Mouse (Mus musculus) kidney, postnatal 36 days (tissue): Measurements from ENCODE around the gene Tgds.
"Not testable (repeated sequence)": the region's sequence is repeated elsewhere in the genome, so short reads cannot be mapped to it uniquely, and the experiment has no call there.

Source experiments
- DNase-seq, 2 experiments: peaks; one replicate each; pipeline ENCODE4 v3.0.0; 2021 to 2022; ENCODE audit warnings: mixed read lengths in 2 of 2

Tgds gene

DNA sequence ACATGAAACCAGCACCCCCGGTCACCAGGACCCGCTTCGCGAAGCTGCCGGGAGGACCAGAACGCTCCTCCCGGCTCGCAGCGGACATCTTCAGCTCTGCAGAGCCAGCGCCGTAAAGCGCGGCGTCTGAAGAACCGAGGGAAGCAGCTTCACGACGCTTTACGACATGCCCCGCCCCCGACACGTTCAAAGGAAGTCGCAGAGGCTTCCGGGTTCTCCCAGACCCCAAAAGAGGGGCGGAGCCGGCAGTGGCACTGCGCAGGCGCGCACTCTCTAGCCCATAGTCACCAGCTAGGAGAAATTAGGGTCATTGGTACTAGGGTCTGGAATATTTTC lies at the start of gene Tgds:
Gene Tgds (minus strand): TSS at position 114 of the 336 bp plus-strand sequence.
- DNase-seq: peak; percentile 100

DNA sequence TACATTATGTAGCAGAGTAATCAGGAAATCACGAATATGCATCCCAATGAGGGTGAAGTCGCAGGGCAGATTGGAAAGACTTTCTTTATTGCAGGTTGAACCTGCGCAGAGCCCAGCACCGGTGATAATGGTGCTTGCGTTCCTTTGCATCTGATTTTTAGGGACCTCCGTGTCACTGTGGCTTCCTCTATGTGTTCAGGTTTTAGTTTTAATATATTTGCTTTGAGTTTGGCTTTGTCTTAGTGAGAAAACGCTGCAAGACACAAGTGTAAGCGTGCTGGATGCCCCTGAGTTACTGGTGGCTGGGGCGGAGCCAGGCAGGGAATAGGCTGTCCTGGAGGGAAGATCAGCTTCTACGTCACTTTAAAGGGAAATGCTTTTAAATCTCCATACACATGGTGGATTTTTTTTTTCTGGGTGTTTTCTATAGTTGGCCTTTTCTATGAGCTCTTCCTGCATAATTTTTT lies 48.2 kb upstream of the Tgds start:
- peak; percentile 45 to 76 for DNase-seq

DNA sequence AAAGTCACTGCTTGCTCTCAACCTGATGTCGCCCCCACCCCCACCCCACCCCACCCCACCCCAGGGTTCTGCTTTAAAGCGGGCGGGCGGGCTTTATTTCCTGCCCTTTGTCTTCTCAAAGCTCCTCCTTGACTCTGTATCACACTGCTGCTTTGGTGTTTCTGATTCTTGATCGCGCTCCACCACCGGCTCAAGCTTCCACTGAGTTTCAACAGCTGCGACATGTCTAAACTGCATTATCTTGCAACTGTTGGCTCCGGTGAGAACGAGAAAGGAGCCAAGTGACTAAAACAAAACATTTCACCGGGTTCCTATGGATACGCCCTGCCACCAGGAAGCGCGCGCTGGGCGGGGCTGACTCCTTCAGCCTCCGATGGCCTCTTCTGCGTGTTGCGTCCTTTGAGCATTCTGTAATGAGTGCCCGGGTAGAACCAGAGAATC lies 47.6 kb upstream of the Tgds start:
- DNase-seq: peak; percentile 71 to 79

DNA sequence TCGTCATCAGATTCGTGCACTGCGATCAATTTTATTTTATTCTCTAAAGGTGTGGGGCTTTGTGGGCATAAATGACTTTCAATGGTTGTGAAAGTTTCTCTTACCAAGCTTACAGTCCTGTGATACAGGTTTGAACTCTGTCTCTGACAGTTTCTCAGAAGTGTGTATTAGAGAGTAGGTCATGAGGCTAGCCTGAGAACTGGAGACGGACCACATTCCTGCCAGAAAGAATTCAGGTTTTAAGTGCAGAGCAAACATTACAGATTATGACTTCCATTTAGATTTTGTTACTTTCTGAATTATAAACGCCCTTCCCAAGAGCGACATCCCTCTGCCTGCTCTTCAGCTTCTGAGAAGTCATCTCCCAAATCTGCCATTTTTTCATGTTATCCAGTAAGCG lies 47.1 kb upstream of the Tgds start:
- DNase-seq: no peak

DNA sequence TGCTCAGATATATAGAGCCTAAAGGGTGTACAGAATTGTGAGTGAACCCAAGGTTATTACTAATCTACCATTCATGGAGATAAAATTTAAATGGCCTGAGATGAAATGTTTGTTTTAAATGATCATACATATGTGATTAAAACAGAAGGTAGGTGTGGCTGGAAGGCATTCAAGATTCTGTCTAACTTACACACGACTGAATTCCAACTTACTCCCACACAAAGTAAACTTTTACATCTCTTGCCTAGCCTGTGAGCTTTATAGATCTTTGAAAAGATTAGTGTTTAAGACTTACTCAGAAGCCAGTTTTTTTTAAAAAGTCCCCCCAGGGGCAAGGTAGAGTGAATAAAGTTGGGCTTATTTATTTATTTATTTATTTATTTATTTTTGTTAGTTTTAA lies 46.7 kb upstream of the Tgds start:
- no peak for DNase-seq

DNA sequence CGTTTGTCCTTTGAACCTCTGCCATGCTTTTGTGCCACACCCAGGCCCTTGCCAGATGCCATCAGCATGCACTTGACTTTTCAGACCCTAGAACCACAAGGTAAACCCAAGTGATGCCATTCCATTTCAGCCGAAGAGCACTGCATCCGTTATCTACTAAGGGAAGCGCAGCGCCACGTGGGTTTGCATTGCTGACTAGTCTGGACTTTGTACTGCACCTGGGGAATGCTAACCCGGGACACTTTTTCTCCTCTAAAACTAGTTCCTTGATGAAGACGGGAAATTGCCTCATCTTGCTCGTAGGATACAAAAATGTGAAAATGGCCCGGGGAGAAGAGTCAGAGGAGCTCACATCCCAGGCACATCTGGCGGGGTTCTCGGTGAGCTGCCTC lies 43.1 kb upstream of the Tgds start:
- DNase-seq: no peak

DNA sequence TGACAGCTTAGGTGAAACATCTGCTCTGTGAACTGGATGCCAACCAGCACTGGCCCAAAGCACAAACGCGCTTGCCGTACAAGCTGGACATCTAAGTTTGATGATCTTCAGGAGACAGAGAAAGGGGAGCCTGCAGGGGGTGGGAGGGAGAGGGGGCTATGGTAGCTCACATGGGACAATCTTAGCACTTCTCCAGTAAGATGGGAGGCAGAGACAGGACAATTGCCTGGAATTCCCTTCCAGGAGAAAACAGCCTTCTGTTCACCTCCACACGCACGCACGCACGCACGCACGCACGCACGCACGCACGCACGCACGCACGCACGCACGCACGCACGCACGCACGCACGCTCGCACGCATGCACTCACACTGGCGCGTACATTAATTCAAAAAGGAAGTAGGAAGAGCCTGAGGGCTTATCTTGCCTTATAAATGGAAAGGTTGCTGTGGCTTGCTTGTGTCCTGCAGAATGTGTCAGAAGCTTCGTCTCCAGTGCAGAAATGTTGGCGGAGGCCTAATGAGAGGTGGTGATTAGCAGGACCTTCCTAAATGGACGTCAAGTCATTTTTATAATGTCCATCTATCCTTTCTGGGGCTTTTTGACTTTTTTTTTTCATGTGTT lies 42.6 kb upstream of the Tgds start:
- DNase-seq: no peak

DNA sequence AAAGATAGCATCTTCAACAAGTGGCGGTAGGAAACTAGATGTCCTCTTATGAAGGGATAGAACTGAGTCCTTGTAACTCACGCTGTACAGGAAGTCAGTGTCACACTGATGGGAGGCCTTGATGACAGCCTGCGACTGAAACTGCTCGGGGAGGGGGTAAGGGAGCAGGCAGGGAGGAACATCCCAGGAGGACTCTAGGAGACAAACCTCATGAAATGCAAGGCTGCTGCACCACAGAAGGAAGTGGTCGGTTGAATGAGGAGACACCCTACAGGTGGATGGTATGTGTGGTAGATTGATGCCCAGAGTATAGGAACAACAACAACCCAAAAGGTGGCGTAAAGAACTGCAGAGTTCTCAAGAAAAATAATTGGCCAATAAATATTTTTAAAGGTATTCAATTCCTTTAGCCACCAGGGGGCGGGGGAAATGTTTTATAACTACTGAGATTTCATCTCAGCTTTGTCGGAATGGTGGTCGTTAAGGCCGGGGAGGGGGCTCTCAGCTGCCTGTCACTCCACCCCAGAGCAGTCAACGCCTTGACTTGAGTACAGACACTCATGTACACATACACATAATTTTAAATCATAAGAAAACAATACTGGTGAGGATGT lies 41.1 kb upstream of the Tgds start:
- DNase-seq: no peak

DNA sequence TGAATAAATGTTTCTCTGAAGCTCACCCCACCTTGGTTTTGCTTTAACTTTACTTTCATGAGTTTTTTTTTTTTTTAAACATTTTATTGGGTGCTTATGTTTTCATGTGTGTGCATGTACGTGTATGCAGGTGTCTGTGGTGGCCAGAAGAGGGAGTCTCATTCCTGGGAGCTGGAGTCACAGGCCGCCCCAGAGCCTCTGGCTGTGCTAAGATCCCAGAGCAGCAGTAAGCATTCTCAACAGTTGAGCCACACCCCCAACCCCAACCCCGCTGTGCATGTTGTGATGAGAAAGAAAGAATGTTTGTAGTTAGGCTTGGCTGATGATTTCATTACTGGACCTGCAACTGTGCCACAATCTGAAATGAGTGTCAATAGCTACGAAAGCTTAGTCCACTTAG lies 36.2 kb upstream of the Tgds start:
- DNase-seq: no peak

DNA sequence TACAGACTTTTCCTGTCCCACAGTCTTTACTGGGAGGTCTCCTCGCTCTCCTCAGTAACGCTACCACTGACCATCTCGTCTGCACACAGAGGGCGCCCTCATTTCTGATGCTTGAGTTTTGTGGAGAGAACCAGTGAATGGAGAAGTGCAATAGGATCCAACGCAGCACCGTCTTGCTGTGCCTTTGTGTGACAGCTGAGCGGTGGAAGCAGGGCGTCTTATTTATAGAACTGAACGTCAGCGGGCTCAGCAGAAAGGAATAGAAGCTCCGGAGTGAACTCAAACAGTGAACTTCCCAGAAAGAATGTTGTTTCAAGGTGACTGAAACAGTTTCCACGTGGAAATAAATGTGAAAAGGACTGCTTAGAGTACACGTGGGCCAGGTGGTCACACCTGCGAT lies 30.1 kb upstream of the Tgds start:
- DNase-seq: no peak

DNA sequence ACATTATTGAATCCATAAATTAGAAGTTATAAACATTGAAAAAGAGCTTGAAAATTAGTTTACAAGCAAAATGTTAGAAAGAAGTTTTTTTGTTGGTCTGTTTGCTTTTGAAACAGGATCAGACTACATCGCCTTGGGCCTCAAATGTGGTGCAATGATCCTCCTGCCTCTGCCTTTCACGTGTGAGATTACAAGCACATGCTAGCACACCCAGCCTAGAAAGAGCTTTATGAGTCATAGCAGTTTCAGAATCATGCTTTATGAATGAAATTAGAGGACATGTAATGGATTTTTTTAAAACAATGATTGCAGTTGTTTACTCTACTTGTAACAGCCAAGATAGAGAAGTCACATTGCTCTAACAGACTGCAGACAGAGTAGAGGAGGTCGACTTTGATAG lies 29.2 kb upstream of the Tgds start:
- no peak for DNase-seq

DNA sequence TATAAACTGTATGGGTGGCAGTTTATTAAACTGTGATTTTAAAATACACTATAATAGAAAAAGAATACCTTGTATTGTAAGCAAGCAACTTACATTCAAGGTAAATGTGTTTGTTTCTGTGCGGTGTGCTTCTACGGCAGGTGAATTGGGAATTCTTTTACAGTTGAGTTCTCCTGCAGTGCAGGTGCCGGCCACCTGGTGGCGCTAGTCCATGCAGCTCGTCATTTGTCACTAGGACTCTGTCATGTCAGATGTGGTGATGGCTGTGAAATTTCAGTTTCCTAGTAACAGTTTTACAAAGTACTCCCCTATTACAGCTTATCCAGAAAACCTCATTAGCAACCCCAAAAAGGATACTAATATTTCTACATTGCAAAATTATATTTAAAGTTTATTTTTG lies 24.6 kb upstream of the Tgds start:
- peak; percentile 20 to 79 for DNase-seq

DNA sequence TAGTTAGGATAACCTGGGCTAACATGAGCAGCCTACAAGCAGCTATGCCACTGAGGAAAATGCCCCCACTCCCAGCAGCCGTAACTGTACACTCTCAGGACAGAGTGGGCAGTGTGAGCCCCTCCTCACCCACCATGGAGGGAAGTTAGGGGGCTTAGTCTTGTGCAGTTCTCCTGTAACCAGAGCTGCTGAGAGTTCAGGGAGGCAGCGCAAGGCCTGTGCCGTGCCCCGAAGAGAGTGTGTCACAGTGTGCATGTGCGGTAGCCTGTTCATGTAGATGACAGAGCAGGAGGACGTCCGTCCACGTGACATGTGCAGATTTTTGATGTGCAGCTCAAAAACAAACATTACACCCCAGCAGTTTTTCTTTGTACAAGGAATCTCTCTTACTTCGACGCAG lies 24.2 kb upstream of the Tgds start:
- DNase-seq: no peak

DNA sequence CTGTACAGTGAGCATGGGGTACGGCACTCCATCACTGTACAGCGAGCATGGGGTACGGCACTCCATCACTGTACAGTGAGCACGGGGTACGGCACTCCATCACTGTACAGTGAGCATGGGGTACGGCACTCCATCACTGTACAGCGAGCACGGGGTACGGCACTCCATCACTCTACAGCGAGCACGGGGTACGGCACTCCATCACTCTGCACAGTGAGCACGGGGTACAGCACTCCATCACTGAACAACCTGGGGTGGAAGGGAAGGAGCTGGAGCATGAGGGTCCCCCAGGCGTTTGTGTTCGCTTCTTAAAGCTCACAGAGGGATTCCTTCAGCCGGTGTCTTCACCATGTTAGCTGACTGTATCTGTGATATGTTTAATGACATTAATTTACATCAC lies 23.5 kb upstream of the Tgds start:
- not testable (repeated sequence) for DNase-seq

DNA sequence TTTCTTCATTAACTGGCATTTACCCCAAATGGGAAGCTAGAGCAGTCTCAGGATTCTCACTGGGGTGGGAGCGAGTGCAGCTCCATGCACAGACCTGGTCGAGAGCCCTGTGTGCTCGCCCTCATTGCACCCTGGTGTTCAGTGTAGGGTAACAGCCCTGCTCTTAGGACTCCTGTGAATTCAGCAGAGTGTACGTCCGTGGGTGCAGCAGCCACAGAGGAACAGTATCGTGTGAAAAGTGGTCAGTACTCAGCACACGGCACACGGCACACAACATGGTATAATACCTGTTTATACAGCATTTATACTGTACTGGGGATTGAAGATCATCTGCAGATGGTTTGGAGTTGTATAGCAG lies 19.7 kb upstream of the Tgds start:
- DNase-seq: no peak

DNA sequence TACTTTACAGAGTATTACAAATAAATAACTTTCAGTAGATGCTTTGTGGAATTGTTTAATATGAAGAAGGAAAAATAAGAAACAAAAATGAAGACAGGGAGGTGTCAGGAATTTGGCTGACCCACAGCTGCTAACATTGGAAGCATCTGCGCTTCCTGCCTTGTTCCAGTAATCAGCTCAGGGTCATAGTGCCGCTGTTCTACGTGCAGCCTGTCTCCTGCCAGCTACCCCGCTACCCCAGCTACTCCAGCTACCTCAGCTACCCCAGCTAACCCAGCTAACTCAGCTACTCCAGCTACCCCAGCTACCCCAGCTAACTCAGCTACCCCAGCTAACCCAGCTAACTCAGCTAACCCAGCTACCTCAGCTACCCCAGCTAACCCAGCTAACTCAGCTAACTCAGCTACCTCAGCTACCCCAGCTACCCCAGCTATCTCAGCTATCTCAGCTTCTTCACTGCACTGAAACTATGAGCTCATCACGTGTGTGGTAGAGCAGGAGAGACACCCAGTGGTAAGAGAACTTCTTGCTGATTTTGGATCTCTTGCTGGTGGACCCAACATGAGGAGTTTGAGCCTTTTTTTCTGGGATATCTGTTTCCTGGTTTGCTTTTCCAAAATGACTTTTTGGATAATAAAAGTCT lies 19.2 kb upstream of the Tgds start:
- peak; percentile 17 to 38 for DNase-seq

DNA sequence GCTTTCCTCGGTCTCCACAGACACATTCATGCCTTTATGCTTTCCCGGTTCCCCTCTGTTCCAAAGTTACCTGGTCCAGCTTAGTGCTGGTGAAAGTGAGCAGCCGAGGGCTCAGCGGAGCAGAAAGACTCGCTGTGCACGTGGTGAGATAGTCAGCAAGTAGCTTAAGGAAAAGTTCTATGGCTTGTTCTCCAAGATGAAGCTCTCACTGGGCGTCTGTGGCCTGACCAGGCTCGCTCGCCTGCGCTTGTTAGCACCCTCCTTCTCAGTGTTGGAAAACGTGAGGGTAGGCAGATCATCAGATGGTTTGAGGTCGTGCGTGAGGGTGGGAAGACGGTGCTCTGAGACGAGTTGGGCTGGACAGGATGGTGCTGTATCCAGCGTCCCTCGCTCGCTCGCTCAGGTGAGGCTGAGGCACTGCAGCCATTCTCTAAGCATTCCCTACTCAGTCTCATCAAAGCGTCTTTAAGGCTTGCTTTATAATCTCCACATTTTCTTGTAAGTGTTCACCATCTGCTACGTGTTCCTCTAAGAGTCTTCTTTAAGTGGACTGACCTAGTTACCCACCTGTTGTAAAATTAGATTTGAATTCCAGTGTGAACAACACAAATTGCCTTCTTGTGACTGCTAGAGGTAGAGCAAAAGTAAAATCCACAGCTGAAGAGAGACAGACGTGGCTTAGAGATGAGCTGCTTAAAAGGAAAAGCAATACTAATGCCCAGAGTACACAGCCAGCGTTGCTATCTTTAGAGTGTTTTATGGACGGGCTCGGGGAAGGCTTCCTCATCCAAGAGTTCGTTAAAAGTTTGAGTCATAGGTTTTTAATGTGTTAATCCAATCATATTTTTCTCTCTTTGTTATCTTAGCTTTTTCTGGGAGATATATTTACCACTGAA lies 18.3 kb upstream of the Tgds start:
- no peak for DNase-seq

DNA sequence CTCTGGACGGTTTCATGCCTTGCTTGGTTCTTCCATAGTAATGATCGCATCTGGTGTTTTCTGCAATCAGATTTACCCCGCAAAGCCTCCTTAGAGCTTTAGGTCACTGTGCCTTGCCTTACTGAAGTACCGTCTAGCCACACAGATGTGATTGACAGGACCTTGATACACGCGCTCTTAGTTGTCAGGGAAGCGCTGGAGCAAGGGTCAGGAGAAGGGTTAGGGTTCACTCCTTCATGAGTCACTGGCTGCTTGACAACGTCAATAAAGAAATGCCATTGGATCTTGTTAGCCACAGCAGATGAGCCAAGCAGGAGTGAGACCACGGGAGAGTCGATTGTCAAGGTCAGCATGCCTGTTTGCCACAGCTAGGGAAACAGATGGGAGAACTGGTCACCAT lies 16.0 kb upstream of the Tgds start:
- DNase-seq: no peak

DNA sequence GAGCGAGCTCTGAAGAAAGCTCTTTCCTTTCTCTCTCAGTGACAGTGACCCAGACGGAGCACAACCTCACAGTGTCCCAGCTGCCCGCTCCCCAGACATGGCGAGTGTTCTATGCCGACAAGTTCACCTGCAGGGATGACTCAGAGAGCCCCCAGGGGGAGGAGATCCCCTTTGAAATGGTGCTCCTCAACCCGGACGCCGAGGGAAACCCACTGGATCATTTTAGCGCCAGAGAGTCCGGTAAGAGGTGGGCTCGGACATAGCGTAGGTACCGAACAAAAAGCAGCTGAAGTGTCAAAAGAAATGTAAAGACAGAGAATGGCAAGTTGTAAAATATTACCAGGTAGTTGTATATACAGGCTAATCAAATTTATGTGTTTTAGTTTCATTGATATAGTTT lies 15.5 kb upstream of the Tgds start:
- no peak for DNase-seq

DNA sequence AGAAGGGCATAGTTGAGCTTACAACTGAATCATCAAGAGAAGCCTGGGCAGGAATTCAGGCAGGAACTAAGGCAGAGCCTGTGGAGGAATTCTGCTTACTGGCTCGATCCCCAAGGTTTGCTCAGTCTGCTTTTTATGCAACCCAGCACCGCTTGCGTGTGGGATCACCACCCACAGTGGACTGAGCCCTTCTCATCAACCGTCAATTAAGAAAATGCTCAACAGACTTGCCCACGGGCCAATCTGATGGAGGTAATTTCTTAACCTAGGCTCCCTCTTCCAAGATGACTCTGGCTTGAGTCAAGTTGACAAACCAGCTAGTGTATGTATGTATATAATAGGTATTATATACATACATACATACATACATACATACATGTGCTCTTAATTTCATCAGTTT lies 9.7 kb upstream of the Tgds start:
- DNase-seq: no peak

DNA sequence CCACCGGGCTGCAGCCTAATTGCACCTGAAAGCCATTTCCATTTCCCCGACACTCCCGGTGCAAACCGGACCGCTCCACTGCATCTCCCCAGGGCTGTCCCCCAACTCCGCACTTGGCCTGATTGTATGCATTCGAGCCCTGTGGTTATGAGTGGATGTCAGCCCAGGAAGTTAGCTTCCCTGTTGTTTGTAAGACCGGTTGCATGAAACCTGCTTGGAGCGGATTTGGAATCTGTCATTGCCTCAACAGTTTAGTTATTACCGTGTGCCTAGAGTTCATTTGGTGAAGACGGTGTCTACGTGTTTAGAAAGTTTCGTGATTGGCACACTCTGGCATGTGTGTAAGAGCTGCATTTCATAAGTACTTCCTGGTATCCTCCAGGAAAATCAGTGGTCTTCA lies 4.9 kb upstream of the Tgds start:
- DNase-seq: no peak

DNA sequence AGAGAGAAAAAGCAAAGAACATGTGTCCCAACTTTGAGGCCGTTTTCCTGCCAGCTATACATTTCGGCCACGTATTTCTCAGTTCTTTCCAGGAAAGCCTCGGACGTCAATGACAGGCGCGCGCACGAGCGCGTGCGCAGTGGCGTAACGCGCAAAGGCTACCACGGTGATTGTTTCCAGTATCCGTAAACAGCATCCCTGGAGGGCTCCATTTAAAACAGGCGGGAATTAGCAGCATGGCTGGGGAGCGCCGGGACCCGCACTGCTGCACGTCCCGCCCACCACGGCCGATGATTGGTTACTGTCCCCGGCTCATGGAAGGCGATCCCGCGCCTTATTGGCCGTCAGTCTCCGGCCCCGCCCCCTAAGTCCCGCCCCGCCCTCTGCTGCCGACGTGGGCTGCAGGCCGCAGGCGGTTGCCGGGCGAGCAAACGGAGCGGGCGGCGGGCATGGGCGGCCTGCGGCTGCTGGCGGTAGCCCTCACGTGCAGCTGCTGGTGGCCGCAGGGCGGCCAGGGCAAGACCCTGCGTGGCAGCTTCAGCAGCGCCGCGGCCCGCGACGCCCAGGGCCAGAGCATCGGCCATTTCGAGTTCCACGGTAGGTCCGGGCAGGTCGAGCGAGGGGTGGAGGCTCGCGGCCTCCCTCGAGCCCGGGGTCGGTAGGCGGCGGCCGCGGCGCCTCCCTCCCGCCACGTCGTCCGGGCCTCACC lies 4.3 kb upstream of the Tgds start, which contains the start of gene Gpr180:
Gene Gpr180 (plus strand): TSS at position 415 of the 709 bp plus-strand sequence.
- DNase-seq: peak; percentile 98 to 99
